Mouse (Mus musculus) liver, embryonic 14.5 days (tissue): ENCODE measurements at regions not wholly inside any gene's neighbourhood (a gene's known extent, or its start where the extent isn't known, plus 50 kb on each side); places are given as distances from the start of the nearest gene placed in this dataset.

Experiments
- CTCF ChIP-seq: IDR thresholded peaks from 2 replicates; pipeline ENCODE4 v1.5.1; 2016; ENCODE audit warnings: antibody characterized with exemption, low read depth, control low read depth
- EP300 ChIP-seq: IDR thresholded peaks from 2 replicates; pipeline ENCODE4 v1.6.1; 2016; ENCODE audit warnings: antibody characterized with exemption, low read depth

DNA sequence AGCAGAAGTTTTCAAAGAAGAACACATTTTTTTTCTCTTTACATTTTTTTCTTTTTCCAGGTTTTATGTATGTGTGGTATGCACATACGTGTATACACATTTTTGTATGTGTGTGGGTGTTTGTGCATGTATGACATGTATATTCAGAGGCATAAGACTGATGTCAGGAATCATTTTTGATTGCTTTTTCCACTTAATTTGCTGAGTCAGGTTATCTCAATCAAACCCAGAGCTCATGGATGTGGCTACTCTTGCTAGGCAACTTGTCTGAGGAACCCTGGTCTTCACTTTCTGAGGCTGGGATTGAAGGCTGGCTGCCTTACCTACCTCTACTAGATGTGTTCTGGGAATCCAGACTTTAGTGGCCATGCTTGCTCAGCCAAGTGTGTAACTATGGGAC, 174.2 kb upstream of the Stt3b start:
- no peak for TF ChIP-seq CTCF
- TF ChIP-seq EP300 = no peak
